Mouse (Mus musculus) heart, adult 2 months (tissue): ENCODE results near the gene Palm. TPM values are rescaled to one million over a fixed set of nuclear protein-coding genes. Genes with fewer than 3 reads are reported as not detected.

Experiments used
- DNase-seq, 2 experiments: peaks; one replicate each; pipeline ENCODE4 v3.0.0; 2021
- H3K27ac ChIP-seq: fragments of 200-600 bp; 2 replicates; pipeline ENCODE4 v1.8.1; 2022
- H3K27me3 ChIP-seq: fragments of 200-500 bp; 2 replicates; pipeline ENCODE4 v1.6.1; 2012; ENCODE audit warnings: mild to moderate bottlenecking, low read length, inconsistent platforms, mixed read lengths; ENCODE audit not compliant: control insufficient read depth, insufficient read depth
- H3K36me3 ChIP-seq: fragments of 200-500 bp; 2 replicates; pipeline ENCODE4 v1.6.1; 2012; ENCODE audit warnings: low read length, inconsistent platforms; ENCODE audit not compliant: control insufficient read depth, insufficient read depth
- H3K4me1 ChIP-seq: fragments of 200-500 bp; 2 replicates; pipeline ENCODE4 v1.6.1; 2011; ENCODE audit warnings: low read length; ENCODE audit not compliant: control insufficient read depth, insufficient read depth
- H3K4me3 ChIP-seq: fragments of 200-600 bp; 2 replicates; pipeline ENCODE4 v1.8.1; 2022
- H3K79me2 ChIP-seq: fragments of 200-500 bp; replicated peaks from 2 replicates; pipeline ENCODE4 v1.6.1; 2012; ENCODE audit warnings: mild to moderate bottlenecking, inconsistent platforms, low read length, moderate library complexity, mixed read lengths; ENCODE audit not compliant: control insufficient read depth, insufficient read depth
- H3K9ac ChIP-seq: fragments of 200-500 bp; 2 replicates; pipeline ENCODE4 v1.6.1; 2012; ENCODE audit warnings: low read depth, mild to moderate bottlenecking, control low read depth, inconsistent platforms, low read length, mixed read lengths
- CTCF ChIP-seq: fragments of 200-600 bp; IDR thresholded peaks from 2 replicates; pipeline ENCODE4 v1.8.1; 2022; ENCODE audit warnings: antibody characterized with exemption, mild to moderate bottlenecking, moderate library complexity
- EP300 ChIP-seq: fragments of 200-500 bp; IDR thresholded peaks from 2 replicates; pipeline ENCODE4 v1.6.1; 2011; ENCODE audit warnings: low read depth, low read length, control low read depth; ENCODE audit not compliant: insufficient read depth
- POLR2A ChIP-seq: fragments of 200-500 bp; IDR thresholded peaks from 2 replicates; pipeline ENCODE4 v1.6.1; 2011; ENCODE audit warnings: mild to moderate bottlenecking, low read depth, low read length, control low read depth; ENCODE audit not compliant: insufficient read depth
- WGBS: fragments of 180-500 bp; shearing (Covaris S2); methylation state at CpG from one replicate; pipeline ENCODE4 v1.1.7; 2018; 5-methylcytosine and 5-hydroxymethylcytosine counted together
- intact Hi-C: fragments of 180-260 bp; cut with DNase I; formaldehyde crosslinking; loops from one replicate; pipeline ENCODE4 v1.15.1; 2025
- polyA plus RNA-seq: library from polyadenylated mRNA; depleted of rRNA; stranded (reverse); fragments of >200 nt; gene quantifications from 2 replicates; pipeline ENCODE4 v1.2.3, GENCODE M21; 2012
- total RNA-seq, 2 experiments: library from RNA; stranded (reverse); gene quantifications; 2 replicates each; pipeline ENCODE4 v1.2.3; 2021

Gene Palm
- total and polyA plus RNA-seq, 3 experiments = 31.4 to 55.6 (median 51.4) TPM

- Histone ChIP-seq H3K27ac (peak overlapping the region; percentile 88), H3K27me3 (no peaks in the 10 kb centered on the region), H3K79me2 (peaks cover 4% of the 10 kb centered on the region; the same call in 1 of the 2 replicates), H3K4me3 (peak overlapping the region; percentile 90), H3K36me3 (no peaks in the 10 kb centered on the region), H3K4me1 (peaks cover 14% of the 10 kb centered on the region), H3K9ac (peak overlapping the region; percentile 12)
- intact Hi-C loops = loop anchor here (1.0 to 2.0 kb wide), 2 partner anchors 21 kb away; partner anchors contain the start of gene Polrmt
- WGBS = 10% methylated on average over 39 of the region's 40 CpGs
- TF ChIP-seq EP300 (no peak), CTCF (no peak), POLR2A (no peak)
- DNase-seq = peak; percentile 90 to 91
Measured at GRCm38 (mm10) chr10:79767372-79768244, 25.8 kb upstream of the Palm start.

DNA sequence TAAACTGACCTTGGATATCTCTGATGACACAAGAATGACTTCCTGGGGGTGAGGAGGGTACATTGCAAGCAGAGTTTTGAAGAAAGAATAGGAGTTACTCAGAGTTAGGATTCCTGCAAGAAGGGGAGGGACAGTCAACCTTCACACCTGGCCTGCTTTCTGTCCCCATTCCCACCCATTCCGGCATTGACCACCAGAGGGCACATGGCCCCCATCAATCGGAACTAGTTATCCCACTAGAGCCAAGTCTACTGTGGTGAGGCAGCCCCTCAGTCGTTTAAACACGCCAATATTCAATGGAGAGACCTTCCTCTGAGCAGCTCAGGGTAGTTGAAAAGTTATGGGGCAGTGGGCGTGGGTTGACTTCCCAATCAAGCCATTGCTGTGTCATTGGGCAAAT, 25.0 kb upstream of the Palm start:
- no peaks in the 10 kb centered on the region for H3K36me3 ChIP-seq
- no peaks in the 10 kb centered on the region for H3K27me3 ChIP-seq
- TF ChIP-seq EP300 = peak; percentile 88
- TF ChIP-seq POLR2A = no peak
- TF ChIP-seq CTCF = peak; percentile 89
- 8% methylated on average over 5 of the region's 5 CpGs for WGBS
- no peak overlapping the region for H3K27ac ChIP-seq
- H3K4me1 ChIP-seq = peaks cover 9% of the 10 kb centered on the region
- no peak overlapping the region for H3K4me3 ChIP-seq
- H3K9ac ChIP-seq = no peak overlapping the region
- peak; percentile 66 to 82 for DNase-seq
- intact Hi-C loops = loop anchor here (1.0 kb wide), 1 partner anchor 20 kb away; no protein-coding TSS in a partner anchor
- no peaks in the 10 kb centered on the region for H3K79me2 ChIP-seq

- no peak for DNase-seq
- no peak overlapping the region for H3K4me3 ChIP-seq
- no peaks in the 10 kb centered on the region for H3K79me2 ChIP-seq
- H3K27me3 ChIP-seq = no peaks in the 10 kb centered on the region
- H3K9ac ChIP-seq = no peak overlapping the region
- no peak overlapping the region for H3K27ac ChIP-seq
- H3K4me1 ChIP-seq = peaks cover 7% of the 10 kb centered on the region
- intact Hi-C loops = no loop called here
- H3K36me3 ChIP-seq = no peaks in the 10 kb centered on the region
- WGBS = 87% methylated on average over 4 of the region's 4 CpGs
- TF ChIP-seq EP300 (no peak), CTCF (no peak), POLR2A (no peak)
Measured at GRCm38 (mm10) chr10:79769329-79769728, 24.0 kb upstream of the Palm start.

DNA sequence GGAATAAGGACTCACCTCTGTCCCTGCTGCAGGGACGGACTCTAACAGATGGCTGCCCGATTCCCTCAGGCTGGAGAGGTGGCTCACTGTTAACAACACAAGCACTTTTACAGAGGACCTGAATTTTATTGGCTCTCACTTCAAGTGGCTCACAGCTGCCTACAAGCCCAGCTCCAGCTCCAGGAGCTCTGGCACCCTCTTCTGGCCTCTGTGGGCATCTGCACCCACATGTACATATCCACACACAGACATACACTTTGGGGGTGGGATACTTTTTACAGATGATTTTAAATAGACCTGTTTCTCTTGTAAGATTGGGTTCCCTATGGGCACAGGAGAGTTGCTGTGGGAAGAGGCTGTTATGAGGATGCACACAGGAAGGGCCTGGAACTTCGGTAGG, 21.1 kb upstream of the Palm start:
- no peak for DNase-seq
- intact Hi-C loops = no loop called here
- Histone ChIP-seq H3K79me2 (no peaks in the 10 kb centered on the region), H3K9ac (no peak overlapping the region), H3K4me1 (peaks cover 2% of the 10 kb centered on the region; the same call in 1 of the 2 replicates), H3K27me3 (no peaks in the 10 kb centered on the region), H3K4me3 (no peak overlapping the region), H3K27ac (no peak overlapping the region), H3K36me3 (no peaks in the 10 kb centered on the region)
- 95% methylated on average over 3 of the region's 3 CpGs for WGBS
- TF ChIP-seq EP300 (no peak), CTCF (peak; percentile 30)

GRCm38 (mm10) chr10:79773208-79773607, 20.2 kb upstream of the Palm start:
- Histone ChIP-seq H3K79me2 (no peaks in the 10 kb centered on the region), H3K27ac (no peak overlapping the region), H3K4me3 (no peak overlapping the region), H3K36me3 (no peaks in the 10 kb centered on the region), H3K4me1 (no peaks in the 10 kb centered on the region), H3K9ac (no peak overlapping the region), H3K27me3 (no peaks in the 10 kb centered on the region)
- TF ChIP-seq CTCF (no peak), POLR2A (no peak), EP300 (no peak)
- WGBS = 93% methylated on average over 2 of the region's 2 CpGs
- no peak for DNase-seq
- intact Hi-C loops = no loop called here
